Mouse (Mus musculus) liver, adult 2 months (tissue): ENCODE data around the gene Hes7.

Experiments
- CTCF ChIP-seq: fragments of 200-500 bp; IDR thresholded peaks from 2 replicates; pipeline ENCODE4 v1.5.1; 2011; ENCODE audit warnings: low read depth, low read length, control low read depth
- POLR2A ChIP-seq: fragments of 200-500 bp; IDR thresholded peaks from 2 replicates; pipeline ENCODE4 v1.6.1; 2011; ENCODE audit warnings: low read length, control low read depth; ENCODE audit not compliant: insufficient read depth; ENCODE audit errors: extremely low read depth

GRCm38 (mm10) chr11:69108223-69108622, 12.0 kb upstream of the Hes7 start:
- TF ChIP-seq POLR2A (no peak), CTCF (no peak)
